Mouse (Mus musculus) retina, embryonic 14.5 days (tissue): ENCODE results near the gene Olfr54.
A peak's percentile ranks its signal among the peaks of the same experiment; 100 is the strongest.
"Not testable (repeated sequence)": the region's sequence is repeated elsewhere in the genome, so short reads cannot be mapped to it uniquely, and the experiment has no call there.

Experiments
- DNase-seq: peaks from one replicate; pipeline ENCODE4 v3.0.0-alpha.2; 2015; ENCODE audit warnings: low spot score

Olfr54 gene

GRCm38 (mm10) chr11:51013936-51014335, at the start of gene Olfr54:
Olfr54 (plus strand) TSS chr11:51014236.
- no peak for DNase-seq

- DNase-seq: no peak
These were observed 49.1 kb upstream of the Olfr54 start for GRCm38 (mm10) chr11:50964886-50965285.

DNA sequence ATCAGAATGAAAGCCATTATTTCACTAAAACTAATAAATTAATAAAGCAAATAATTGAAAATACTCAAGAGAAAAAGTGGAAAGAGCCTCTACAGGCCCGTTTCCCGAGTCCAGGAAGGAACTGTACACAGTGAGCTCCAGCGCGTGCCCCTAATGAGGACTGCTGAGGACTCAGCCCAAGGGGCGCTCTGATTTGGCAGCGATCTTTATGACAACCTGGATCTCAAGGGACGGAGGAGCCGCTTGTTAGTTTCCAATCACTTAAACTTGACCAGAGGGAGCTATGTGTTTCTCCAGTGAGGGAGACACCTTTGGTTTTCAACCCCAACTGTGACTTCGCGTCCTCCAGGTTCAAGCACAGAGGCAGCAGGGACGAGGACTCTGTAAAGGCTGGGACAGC, 47.8 kb upstream of the Olfr54 start, which contains the start of gene Olfr1378:
Olfr1378 (plus strand) TSS at position 301 of the 400 bp plus-strand sequence.
- no peak for DNase-seq

GRCm38 (mm10) chr11:50977216-50977615, 36.8 kb upstream of the Olfr54 start:
- peak; percentile 19 for DNase-seq

GRCm38 (mm10) chr11:50981667-50982066, 32.4 kb upstream of the Olfr54 start, which contains the start of gene Olfr1377:
Olfr1377 (plus strand) TSS chr11:50981967.
- no peak for DNase-seq

- DNase-seq: no peak
These were observed 10.7 kb upstream of the Olfr54 start, which contains the start of gene Olfr51 for GRCm38 (mm10) chr11:51003296-51003695. Olfr51 (plus strand) TSS chr11:51003596.

DNA sequence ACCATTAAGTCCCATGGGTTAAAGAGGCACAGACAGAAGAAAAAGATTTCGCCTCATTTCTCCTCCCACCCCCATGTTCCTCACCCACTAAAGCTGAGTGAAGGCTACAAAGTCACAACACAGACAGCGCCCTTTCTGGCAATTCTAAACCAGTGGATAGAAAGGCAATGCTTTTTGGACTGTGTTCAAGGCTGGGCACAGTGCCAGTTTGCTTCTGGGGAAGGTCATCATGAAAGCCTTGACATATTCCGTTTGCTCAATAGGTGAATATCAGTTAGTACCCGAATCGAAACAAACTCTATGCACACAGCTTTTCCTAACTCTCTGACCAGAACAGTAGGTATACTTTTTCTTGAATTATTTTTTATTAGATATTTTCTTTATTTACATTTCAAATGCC, 2.2 kb upstream of the Olfr54 start:
- DNase-seq: no peak

DNA sequence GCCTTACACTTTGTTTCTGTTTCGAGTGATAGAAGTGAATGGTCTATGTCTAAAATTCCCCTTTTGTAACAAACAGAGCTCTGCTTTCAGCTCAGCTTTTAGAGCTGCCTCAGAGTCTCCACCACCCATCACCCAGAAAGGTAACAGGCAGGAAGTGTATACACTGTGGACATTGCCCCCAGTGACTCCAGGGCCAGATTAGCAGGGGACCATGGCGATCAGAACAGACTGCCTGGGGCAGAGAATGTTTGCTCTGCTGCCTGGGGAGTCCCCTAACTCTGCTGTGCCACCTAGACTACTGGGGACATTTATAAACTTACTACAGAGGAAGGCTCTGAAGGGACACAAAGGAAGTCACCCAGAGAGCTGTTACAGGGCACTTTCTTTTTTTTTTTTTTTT, 2.3 kb downstream of the Olfr54 start:
- no peak for DNase-seq

- not testable (repeated sequence) for DNase-seq
These were observed 12.8 kb downstream of the Olfr54 start for GRCm38 (mm10) chr11:51026811-51027210.

GRCm38 (mm10) chr11:51029381-51029780, 15.3 kb downstream of the Olfr54 start:
- not testable (repeated sequence) for DNase-seq

- DNase-seq: no peak
These were observed 16.2 kb downstream of the Olfr54 start for GRCm38 (mm10) chr11:51030225-51030624.

GRCm38 (mm10) chr11:51032851-51033250, 18.8 kb downstream of the Olfr54 start:
- peak; percentile 84 for DNase-seq

- not testable (repeated sequence) for DNase-seq
These were observed 20.1 kb downstream of the Olfr54 start for GRCm38 (mm10) chr11:51034141-51034540.

- DNase-seq: no peak
These were observed 21.9 kb downstream of the Olfr54 start for GRCm38 (mm10) chr11:51035951-51036350.

- DNase-seq: not testable (repeated sequence)
These were observed 30.7 kb downstream of the Olfr54 start for GRCm38 (mm10) chr11:51044776-51045175.

DNA sequence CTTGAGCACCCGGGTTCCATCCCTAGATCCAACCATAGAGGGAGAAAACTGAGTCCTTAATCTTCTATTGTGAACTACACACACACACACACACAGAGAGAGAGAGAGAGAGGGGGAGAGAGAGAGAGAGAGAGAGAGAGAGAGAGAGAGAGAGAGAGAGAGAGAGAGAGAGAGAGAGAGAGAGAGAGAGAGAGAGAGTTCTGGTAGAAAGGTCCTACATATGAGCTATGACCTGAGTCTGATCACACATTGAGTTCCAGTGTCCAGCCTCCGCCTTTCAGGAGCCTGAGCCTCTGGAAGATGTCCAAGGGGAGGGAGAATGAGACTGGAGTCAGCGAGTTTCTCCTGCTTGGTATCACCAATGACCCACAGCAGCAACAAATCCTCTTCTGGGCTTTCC, 33.8 kb downstream of the Olfr54 start, which contains the start of gene Olfr1375:
Olfr1375 (plus strand) TSS at position 301 of the 400 bp plus-strand sequence.
- not testable (repeated sequence) for DNase-seq

DNA sequence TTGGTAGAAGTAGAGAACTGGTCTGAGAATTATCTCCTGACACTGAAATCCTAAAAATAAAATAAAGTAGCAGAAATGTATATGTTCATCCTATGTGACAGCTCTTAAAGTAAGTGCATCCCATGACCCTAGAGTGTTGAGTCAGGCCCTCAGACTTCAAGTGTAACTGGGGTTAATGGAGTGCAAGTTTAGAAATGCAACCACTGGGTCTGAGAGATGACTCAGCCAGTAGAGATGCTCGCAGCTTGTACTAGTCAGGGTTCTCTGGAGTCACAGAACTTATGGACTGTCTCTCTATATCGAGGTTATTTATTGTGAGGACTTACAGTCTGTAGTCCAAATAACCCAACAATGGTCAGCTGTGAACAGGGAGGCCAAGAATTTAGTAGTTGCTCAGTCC, 37.6 kb downstream of the Olfr54 start:
- no peak for DNase-seq

DNA sequence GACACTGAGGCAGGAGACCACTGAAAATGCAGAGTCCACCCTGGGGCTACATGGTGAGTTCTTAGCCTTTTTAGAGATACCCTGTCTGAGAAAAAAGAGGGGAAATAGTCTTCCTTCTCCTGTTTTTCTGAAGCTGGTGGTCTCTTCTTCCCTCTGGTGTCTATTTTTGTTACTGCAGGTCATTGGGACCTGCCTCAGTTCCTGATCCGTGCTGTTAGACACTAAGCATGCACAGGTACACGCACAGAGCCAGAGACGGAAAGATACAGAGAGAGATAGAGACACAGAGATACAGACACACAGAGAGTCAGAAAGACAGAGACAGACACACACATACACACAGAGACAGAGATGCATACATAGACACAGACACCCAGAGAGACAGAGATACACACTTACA, 39.2 kb downstream of the Olfr54 start:
- peak; percentile 55 for DNase-seq

- peak; percentile 88 for DNase-seq
These were observed 45.1 kb downstream of the Olfr54 start, which contains the start of gene Zfp354a for GRCm38 (mm10) chr11:51059151-51059571. Zfp354a (plus strand) TSS chr11:51059257.

DNA sequence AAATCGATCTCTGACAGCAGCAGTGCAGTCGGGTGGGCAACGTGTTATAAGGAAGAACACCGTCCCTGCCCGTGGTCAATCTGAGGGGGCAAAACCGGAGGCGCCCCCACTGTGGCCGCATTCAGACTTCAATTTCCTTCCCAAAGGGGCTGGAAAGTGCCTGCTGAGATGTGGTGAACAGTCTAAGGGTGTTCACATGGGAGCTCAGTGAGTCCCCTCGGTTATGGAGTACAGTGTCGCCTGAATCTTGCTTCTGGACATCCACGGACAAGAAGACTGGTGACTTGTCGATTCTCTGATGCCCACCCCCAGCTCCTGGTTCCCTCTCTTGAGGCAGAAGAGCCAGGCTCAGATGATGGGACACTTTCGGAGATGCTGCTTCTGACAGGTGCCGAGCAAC, 45.6 kb downstream of the Olfr54 start:
- no peak for DNase-seq

DNA sequence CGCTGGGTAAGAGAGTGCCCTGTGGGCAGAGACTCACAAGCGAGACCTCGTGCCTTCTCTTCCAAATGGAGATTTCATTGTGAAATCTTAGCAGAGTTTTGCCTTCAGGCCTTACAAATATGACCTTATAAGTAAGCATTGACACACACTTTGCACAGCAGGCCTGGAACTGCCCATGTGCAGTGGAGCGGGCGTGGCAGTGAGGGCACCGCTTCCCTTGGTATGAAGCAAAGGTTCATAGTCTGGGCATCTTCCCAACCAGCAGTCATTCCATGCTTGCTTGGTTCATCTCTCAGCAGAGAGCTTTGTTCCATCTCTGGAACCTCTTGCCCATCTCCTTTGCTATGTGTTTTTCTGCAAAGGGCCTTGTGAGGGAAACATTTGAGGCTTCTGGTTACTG, 46.9 kb downstream of the Olfr54 start:
- no peak for DNase-seq

GRCm38 (mm10) chr11:51063276-51063675, 49.2 kb downstream of the Olfr54 start:
- DNase-seq: no peak

DNA sequence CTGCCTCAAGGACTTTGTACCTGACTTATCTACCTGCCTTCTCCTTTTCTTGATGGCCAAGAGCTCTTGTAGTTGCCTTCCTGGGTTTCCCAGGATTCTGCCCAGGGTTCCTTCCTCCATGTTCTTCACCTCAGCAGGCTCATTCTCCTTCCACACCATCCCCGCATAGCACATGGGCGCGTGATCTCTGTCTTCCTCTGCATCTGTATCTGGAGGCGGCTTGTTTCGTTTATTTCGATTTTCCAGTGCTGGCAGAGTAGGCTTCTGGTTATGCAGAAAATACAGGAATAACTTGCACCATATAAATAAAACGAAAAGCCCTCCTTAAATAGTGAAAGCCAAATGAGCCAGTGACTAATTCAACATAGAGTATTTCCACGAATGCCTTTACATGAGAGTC, 49.8 kb downstream of the Olfr54 start:
- DNase-seq: no peak
